Mouse (Mus musculus): ENCODE results near the gene Col9a3.

Gene Col9a3

DNA sequence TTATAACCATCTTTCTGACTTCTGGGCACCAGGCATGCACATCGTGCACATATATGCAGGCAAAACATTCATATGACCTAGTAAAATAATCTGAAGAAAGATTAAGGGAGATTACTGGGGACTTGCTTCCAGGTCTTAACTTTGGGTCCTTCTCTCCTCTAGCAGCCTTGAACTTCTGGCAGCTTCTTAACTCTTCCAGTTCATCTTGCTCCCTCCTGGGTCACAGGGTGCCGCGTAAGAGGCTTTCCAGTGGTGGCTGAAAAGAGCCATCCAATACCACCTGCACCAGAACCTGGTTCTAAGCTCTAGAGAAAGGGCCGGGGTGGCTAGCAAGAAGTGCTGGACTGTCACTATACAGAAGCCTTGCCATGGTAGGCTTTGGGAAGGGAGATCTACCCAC lies at the start of gene Col9a3:
TSS of gene Col9a3 (plus strand) at position 301 of the 400 bp plus-strand sequence.
- DNase-seq (ENCODE audit: low spot score in 2 of 2), result no peak

GRCm38 (mm10) chr2:180552340-180552739 lies 45.2 kb upstream of the Col9a3 start:
- no peak for DNase-seq (ENCODE audit: low spot score in 2 of 2)

GRCm38 (mm10) chr2:180555219-180555618 lies 42.4 kb upstream of the Col9a3 start:
- DNase-seq (ENCODE audit: low spot score in 2 of 2), result no peak

DNA sequence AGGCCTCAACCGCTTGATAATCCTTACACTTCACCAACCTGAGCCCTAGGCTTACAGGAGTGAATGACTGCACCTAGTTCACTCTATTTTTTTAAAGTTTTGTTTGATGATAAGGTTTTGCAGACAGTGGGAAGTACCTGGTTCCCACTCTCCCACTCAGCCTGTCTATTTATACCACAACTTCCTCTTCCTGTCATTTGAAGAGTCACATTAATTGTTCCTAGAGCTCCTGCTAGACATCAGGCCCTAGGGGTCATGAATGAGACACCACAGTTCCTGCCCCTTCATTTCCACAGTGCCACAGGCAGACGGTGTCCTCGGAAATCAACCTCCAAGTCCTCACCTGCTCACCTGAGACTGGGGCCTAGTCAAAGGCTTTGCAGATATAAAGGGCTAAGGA lies 41.1 kb upstream of the Col9a3 start:
- DNase-seq (ENCODE audit: low spot score in 2 of 2), result no peak

GRCm38 (mm10) chr2:180560245-180560644 lies 37.3 kb upstream of the Col9a3 start:
- DNase-seq (ENCODE audit: low spot score in 2 of 2), result no peak

DNA sequence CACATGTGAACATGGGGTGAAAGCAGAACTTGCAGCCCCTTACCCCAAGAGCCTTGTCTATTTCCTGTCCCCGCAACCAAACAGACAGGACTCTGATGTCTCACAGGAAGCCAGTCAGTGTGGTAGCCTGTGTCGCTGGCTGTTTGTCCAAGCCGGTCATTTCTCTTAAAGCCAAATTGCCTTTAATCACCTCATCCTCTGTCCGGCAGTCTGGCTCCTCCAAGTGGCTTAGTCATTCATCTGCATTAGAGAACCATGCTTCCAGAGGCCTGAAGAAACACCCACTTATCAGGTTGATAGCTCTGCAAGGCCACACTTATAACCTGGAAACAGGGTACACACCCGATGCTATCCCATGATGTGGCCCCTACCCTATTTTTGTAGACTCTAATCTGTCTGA lies 35.4 kb upstream of the Col9a3 start:
- no peak for DNase-seq (ENCODE audit: low spot score in 2 of 2)

GRCm38 (mm10) chr2:180563296-180563695 lies 34.3 kb upstream of the Col9a3 start:
- DNase-seq (ENCODE audit: low spot score in 2 of 2), result no peak

DNA sequence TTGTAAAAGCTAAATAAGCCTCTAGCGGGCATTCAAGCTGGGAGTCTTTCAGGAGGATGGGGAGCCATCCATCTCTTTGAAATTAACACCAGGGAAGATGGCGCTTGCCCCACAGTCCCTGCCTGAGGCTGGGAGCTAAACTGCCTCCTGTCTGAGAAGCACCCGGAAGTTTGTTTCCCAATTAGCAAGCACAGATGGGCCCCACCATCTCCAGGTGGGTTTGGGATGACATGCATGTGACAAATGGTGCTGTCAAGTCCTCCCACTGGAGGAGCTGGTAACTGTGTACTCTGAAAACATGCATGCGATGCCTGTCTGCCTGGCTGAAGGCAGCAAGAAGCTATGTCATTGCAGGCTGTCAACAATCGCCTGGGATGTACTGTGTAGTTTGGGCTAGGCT lies 33.7 kb upstream of the Col9a3 start:
- DNase-seq (ENCODE audit: low spot score in 2 of 2), result no peak

GRCm38 (mm10) chr2:180566240-180566913 lies 31.2 kb upstream of the Col9a3 start:
- no peak for DNase-seq (ENCODE audit: low spot score in 2 of 2)

DNA sequence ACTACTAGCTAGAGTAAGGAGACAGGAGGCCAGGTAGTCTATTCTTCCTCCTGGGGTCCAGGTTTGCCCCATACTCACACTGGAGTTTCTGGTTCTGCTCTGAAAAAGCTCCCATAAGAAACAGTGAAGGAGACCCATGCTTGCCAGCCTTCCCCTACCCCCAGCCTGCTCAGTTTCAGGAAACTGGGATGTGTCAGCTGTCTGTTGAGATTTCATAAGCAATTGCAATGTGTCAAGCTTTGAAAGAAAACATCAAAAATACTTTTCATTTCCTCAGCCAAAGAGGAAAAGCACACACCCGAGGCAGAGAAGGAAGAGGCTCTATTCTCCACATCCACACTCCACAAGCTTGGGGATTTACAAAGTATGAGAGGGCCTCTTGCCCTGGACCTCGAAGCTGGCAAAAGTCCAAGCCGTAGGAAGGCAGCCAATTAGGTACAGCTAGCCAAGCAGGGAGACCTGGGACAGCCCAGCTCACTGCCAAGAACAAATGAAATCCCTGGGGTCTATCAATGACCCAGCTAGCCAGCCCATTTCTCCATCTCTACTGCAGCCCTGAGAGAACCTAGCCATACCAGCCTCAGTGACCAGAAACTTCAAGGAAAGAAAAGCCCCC lies 28.5 kb upstream of the Col9a3 start:
- DNase-seq (ENCODE audit: low spot score in 2 of 2), result no peak

DNA sequence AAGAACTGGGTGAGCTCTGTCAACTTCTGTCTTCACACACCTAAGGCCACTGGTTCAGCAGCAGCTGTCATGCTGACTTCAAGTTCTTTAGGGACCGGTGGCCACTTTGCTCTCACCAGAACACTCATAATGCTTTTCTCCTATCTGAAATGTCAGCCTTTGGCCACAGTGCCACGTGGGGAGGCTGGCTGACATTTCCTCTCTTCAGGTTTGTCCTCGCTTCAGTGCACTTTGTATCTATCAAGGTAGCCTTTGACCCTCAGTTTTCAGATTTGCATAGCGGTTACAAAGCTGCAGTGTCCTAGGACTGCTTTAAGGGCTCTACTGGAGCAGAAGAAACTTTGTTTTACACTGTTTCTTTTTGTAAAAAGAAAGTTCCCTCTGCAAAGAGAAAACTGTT lies 21.1 kb upstream of the Col9a3 start:
- no peak for DNase-seq (ENCODE audit: low spot score in 2 of 2)

DNA sequence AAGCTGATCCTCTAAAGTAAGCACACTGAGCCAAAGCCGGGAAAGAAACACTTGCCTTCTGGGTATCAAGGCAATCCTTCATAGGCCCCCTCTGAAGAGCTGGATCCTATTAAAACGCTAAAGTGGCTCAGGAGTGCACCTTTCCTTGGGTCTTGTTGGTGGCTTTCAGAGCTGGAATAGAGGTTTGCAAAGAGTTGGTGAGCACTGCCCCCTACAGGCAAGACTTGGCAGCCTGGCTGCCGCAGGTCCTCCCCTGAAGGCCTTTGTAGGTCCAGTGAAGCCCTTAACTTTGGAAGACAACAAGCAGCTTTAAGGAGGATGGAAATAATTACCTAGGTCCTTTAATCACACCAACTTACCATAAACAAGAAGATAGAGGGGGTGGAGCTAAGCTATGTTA lies 18.9 kb upstream of the Col9a3 start:
- no peak for DNase-seq (ENCODE audit: low spot score in 2 of 2)

GRCm38 (mm10) chr2:180581002-180581401 lies 16.6 kb upstream of the Col9a3 start, which contains the start of gene Mrgbp:
TSS of gene Mrgbp (plus strand) at chr2:180581304.
- peak in 1 of 2 experiments; percentile 29 for DNase-seq (ENCODE audit: low spot score in 2 of 2)

- peak; percentile 96 to 99 for DNase-seq (ENCODE audit: low spot score in 2 of 2)
These were observed 15.0 kb upstream of the Col9a3 start for GRCm38 (mm10) chr2:180582481-180583153.

DNA sequence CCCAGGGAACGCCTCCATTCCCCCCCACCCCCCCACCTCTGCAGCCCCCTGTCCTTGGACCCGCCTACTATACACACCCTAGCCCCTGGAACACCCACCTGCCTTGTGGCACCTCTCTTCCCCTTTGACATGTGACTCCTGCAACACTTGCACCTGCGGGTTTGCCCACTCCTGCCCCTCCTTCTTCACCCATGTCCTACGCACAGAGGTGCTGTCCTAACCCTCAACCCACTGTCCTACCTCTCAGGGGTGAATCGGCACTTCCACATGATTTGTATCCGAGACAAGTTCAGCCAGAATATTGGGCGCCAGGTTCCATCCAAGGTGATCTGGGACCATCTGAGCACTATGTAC lies 14.5 kb upstream of the Col9a3 start:
- no peak for DNase-seq (ENCODE audit: low spot score in 2 of 2)

DNA sequence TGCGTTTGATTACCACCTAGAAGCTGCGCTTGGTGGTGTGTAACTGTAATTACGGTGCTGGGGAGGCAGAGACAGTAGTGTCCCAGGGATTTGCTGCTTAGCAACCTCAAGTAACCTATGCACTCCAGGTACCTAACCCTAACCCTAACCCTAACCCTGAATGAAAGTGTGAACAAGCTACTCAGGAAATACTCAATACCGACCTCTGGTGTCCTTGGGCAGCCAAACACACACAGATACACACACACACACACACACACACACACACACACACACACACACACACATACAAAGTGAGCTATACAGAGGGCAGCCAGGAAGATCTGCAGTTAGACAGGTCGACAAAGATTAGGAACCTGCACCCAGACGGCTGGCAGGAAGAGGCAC lies 8.9 kb upstream of the Col9a3 start:
- DNase-seq (ENCODE audit: low spot score in 2 of 2), result no peak

DNA sequence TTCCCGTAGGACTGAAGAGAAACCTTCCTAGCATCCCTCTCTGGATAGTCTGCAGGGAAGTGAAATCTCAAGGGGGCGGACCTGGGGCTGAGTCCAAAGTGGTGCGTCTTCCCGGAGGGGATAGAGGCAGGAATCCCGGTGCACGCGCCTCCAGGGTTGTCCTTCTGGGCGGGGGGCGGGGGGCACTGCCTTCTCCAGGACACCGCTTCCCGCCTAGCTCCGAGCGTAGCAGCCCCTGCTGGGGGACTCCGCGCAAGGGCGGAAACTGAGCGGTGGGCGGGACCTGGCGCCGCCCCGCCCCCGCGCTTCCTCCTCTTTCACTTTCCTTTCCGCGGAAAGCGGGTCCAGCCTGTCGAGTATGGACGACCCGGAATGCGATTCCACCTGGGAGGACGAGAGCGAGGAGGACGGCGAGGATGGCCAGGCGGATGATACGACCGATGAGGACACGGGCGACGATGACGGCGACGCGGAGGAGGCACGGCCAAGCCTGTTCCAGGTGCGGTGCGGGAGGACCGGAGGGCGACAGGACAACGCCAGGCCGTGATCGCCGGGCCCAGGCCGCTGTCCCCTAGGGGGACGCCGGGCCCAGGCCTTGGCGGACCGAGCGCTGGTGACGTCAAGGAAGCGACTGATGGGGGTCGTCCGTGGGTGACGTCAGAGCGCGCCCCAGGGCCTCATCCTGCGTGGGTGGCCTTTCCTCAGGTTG lies 8.3 kb upstream of the Col9a3 start, which contains the start of gene Ogfr:
TSS of gene Ogfr (plus strand) at position 123 of the 709 bp plus-strand sequence.
- peak; percentile 60 to 84 for DNase-seq (ENCODE audit: low spot score in 2 of 2)

GRCm38 (mm10) chr2:180598157-180598705 lies 641 bp downstream of the Col9a3 start:
- DNase-seq (ENCODE audit: low spot score in 2 of 2), result no peak

GRCm38 (mm10) chr2:180600569-180601021 lies 3.0 kb downstream of the Col9a3 start:
- no peak for DNase-seq (ENCODE audit: low spot score in 2 of 2)

- no peak for DNase-seq (ENCODE audit: low spot score in 2 of 2)
These were observed 7.2 kb downstream of the Col9a3 start for GRCm38 (mm10) chr2:180604781-180605180.

GRCm38 (mm10) chr2:180610283-180610682 lies 12.7 kb downstream of the Col9a3 start:
- no peak for DNase-seq (ENCODE audit: low spot score in 2 of 2)

- DNase-seq (ENCODE audit: low spot score in 2 of 2), result no peak
These were observed 14.3 kb downstream of the Col9a3 start for GRCm38 (mm10) chr2:180611882-180612281.
